Mouse (Mus musculus) spleen, adult 12 weeks (tissue): ENCODE measurements around the gene Aig1.

ENCODE experiments used
- DNase-seq: peaks from one replicate; pipeline ENCODE4 v3.0.0; 2022; ENCODE audit warnings: low spot score

Gene Aig1

GRCm38 (mm10) chr10:13623735-13624134 is 245.0 kb downstream of the Aig1 start:
- no peak for DNase-seq

- DNase-seq, result no peak
Observed at GRCm38 (mm10) chr10:13600926-13601325, 267.9 kb downstream of the Aig1 start.

GRCm38 (mm10) chr10:13597491-13597890 is 271.3 kb downstream of the Aig1 start:
- DNase-seq, result no peak
